Mouse (Mus musculus): ENCODE data around the gene Rpl6. TPM values are rescaled to one million over a fixed set of nuclear protein-coding genes. Genes with fewer than 3 reads are reported as not detected.

Gene Rpl6
- polyA plus RNA-seq, 1 experiment from 2014 or later: 368 TPM

- no peak for ATAC-seq (ENCODE audit: low read depth)
- no peak overlapping the region for H3K9ac ChIP-seq (replicated peaks; ENCODE audit: low read depth, low read length)
- no peaks in the 10 kb centered on the region for H3K4me1 ChIP-seq (ENCODE audit: control insufficient read depth, insufficient read depth, low read length)
- no peak overlapping the region for H3K4me3 ChIP-seq (ENCODE audit: low read depth, low read length)
- no peaks in the 10 kb centered on the region for H3K27me3 ChIP-seq (ENCODE audit: control insufficient read depth, insufficient read depth, low read length)
- H3K36me3 ChIP-seq (ENCODE audit: control insufficient read depth, insufficient read depth, low read length): peaks cover 8% of the 10 kb centered on the region
- 92% methylated on average over 4 of the region's 4 CpGs for WGBS
- H3K4me2 ChIP-seq (ENCODE audit: low read depth, low read length): no peak overlapping the region
- H3K9me3 ChIP-seq (ENCODE audit: control insufficient read depth, low read length): no peaks in the 10 kb centered on the region
- no peak overlapping the region for H3K27ac ChIP-seq (ENCODE audit: low read depth, low read length)
Measured at GRCm38 (mm10) chr5:121172835-121173234, 31.4 kb upstream of the Rpl6 start.

GRCm38 (mm10) chr5:121179077-121179857 is 25.0 kb upstream of the Rpl6 start:
- WGBS: 72% methylated on average over 9 of the region's 9 CpGs
- H3K27ac ChIP-seq (ENCODE audit: low read depth, low read length): no peak overlapping the region
- H3K27me3 ChIP-seq (ENCODE audit: control insufficient read depth, insufficient read depth, low read length): no peaks in the 10 kb centered on the region
- no peak overlapping the region for H3K4me2 ChIP-seq (ENCODE audit: low read depth, low read length)
- 0 out of 2 replicates have a peak, but pooled peaks cover 3% of the 10 kb centered on the region for H3K36me3 ChIP-seq (ENCODE audit: control insufficient read depth, insufficient read depth, low read length)
- H3K4me1 ChIP-seq (ENCODE audit: control insufficient read depth, insufficient read depth, low read length): 0 out of 2 replicates have a peak, but pooled peaks cover 7% of the 10 kb centered on the region
- ATAC-seq (ENCODE audit: low read depth): no peak
- no peaks in the 10 kb centered on the region for H3K9me3 ChIP-seq (ENCODE audit: control insufficient read depth, low read length)
- no peak overlapping the region for H3K4me3 ChIP-seq (ENCODE audit: low read depth, low read length)
- H3K9ac ChIP-seq (replicated peaks; ENCODE audit: low read depth, low read length): no peak overlapping the region

- peaks cover 29% of the 10 kb centered on the region for H3K4me1 ChIP-seq (ENCODE audit: control insufficient read depth, insufficient read depth, low read length)
- no peaks in the 10 kb centered on the region for H3K36me3 ChIP-seq (ENCODE audit: control insufficient read depth, insufficient read depth, low read length)
- no peak overlapping the region for H3K27ac ChIP-seq (ENCODE audit: low read depth, low read length)
- no peak overlapping the region for H3K9ac ChIP-seq (replicated peaks; ENCODE audit: low read depth, low read length)
- no peak overlapping the region for H3K4me3 ChIP-seq (ENCODE audit: low read depth, low read length)
- H3K4me2 ChIP-seq (ENCODE audit: low read depth, low read length): no peak overlapping the region
- no peaks in the 10 kb centered on the region for H3K27me3 ChIP-seq (ENCODE audit: control insufficient read depth, insufficient read depth, low read length)
- 28% methylated on average over 9 of the region's 9 CpGs for WGBS
- ATAC-seq (ENCODE audit: low read depth): no peak
- H3K9me3 ChIP-seq (ENCODE audit: control insufficient read depth, low read length): no peaks in the 10 kb centered on the region
Measured at GRCm38 (mm10) chr5:121183269-121183668, 21.0 kb upstream of the Rpl6 start.

- H3K36me3 ChIP-seq (ENCODE audit: control insufficient read depth, insufficient read depth, low read length): no peaks in the 10 kb centered on the region
- H3K4me3 ChIP-seq (ENCODE audit: low read depth, low read length): no peak overlapping the region
- no peaks in the 10 kb centered on the region for H3K27me3 ChIP-seq (ENCODE audit: control insufficient read depth, insufficient read depth, low read length)
- no peak for ATAC-seq (ENCODE audit: low read depth)
- no peak overlapping the region for H3K27ac ChIP-seq (ENCODE audit: low read depth, low read length)
- H3K4me1 ChIP-seq (ENCODE audit: control insufficient read depth, insufficient read depth, low read length): peaks cover 37% of the 10 kb centered on the region
- no peak overlapping the region for H3K9ac ChIP-seq (replicated peaks; ENCODE audit: low read depth, low read length)
- WGBS: 63% methylated on average over 2 of the region's 2 CpGs
- H3K9me3 ChIP-seq (ENCODE audit: control insufficient read depth, low read length): no peaks in the 10 kb centered on the region
- H3K4me2 ChIP-seq (ENCODE audit: low read depth, low read length): no peak overlapping the region
Measured at GRCm38 (mm10) chr5:121184375-121184774, 19.9 kb upstream of the Rpl6 start.

- no peaks in the 10 kb centered on the region for H3K9me3 ChIP-seq (ENCODE audit: control insufficient read depth, low read length)
- peaks cover 37% of the 10 kb centered on the region for H3K4me1 ChIP-seq (ENCODE audit: control insufficient read depth, insufficient read depth, low read length)
- no peak overlapping the region for H3K4me2 ChIP-seq (ENCODE audit: low read depth, low read length)
- no peak overlapping the region for H3K9ac ChIP-seq (replicated peaks; ENCODE audit: low read depth, low read length)
- no peak overlapping the region for H3K4me3 ChIP-seq (ENCODE audit: low read depth, low read length)
- H3K27me3 ChIP-seq (ENCODE audit: control insufficient read depth, insufficient read depth, low read length): no peaks in the 10 kb centered on the region
- H3K27ac ChIP-seq (ENCODE audit: low read depth, low read length): no peak overlapping the region; the same call in 1 of the 2 replicates
- 14% methylated on average over 11 of the region's 11 CpGs for WGBS
- ATAC-seq (ENCODE audit: low read depth): peak; percentile 15; the same call in 1 of the 2 replicates
- no peaks in the 10 kb centered on the region for H3K36me3 ChIP-seq (ENCODE audit: control insufficient read depth, insufficient read depth, low read length)
Measured at GRCm38 (mm10) chr5:121184945-121185551, 19.2 kb upstream of the Rpl6 start.

GRCm38 (mm10) chr5:121187580-121188001 is 16.7 kb upstream of the Rpl6 start:
- peaks cover 2% of the 10 kb centered on the region; the same call in 1 of the 2 replicates for H3K27me3 ChIP-seq (ENCODE audit: control insufficient read depth, insufficient read depth, low read length)
- no peak overlapping the region for H3K4me3 ChIP-seq (ENCODE audit: low read depth, low read length)
- H3K9ac ChIP-seq (replicated peaks; ENCODE audit: low read depth, low read length): peak overlapping the region; percentile 21; the same call in 1 of the 2 replicates
- ATAC-seq (ENCODE audit: low read depth): no peak
- H3K4me2 ChIP-seq (ENCODE audit: low read depth, low read length): no peak overlapping the region
- WGBS: 50% methylated on average over 8 of the region's 8 CpGs
- peaks cover 37% of the 10 kb centered on the region for H3K4me1 ChIP-seq (ENCODE audit: control insufficient read depth, insufficient read depth, low read length)
- H3K27ac ChIP-seq (ENCODE audit: low read depth, low read length): no peak overlapping the region
- H3K9me3 ChIP-seq (ENCODE audit: control insufficient read depth, low read length): no peaks in the 10 kb centered on the region
- no peaks in the 10 kb centered on the region for H3K36me3 ChIP-seq (ENCODE audit: control insufficient read depth, insufficient read depth, low read length)

- no peaks in the 10 kb centered on the region for H3K36me3 ChIP-seq (ENCODE audit: control insufficient read depth, insufficient read depth, low read length)
- H3K9ac ChIP-seq (replicated peaks; ENCODE audit: low read depth, low read length): peak overlapping the region; percentile 21; the same call in 1 of the 2 replicates
- H3K4me2 ChIP-seq (ENCODE audit: low read depth, low read length): no peak overlapping the region
- no peaks in the 10 kb centered on the region for H3K9me3 ChIP-seq (ENCODE audit: control insufficient read depth, low read length)
- peaks cover 33% of the 10 kb centered on the region for H3K4me1 ChIP-seq (ENCODE audit: control insufficient read depth, insufficient read depth, low read length)
- no peak overlapping the region for H3K27ac ChIP-seq (ENCODE audit: low read depth, low read length)
- H3K27me3 ChIP-seq (ENCODE audit: control insufficient read depth, insufficient read depth, low read length): peaks cover 2% of the 10 kb centered on the region; the same call in 1 of the 2 replicates
- 93% methylated on average over 9 of the region's 9 CpGs for WGBS
- no peak overlapping the region for H3K4me3 ChIP-seq (ENCODE audit: low read depth, low read length)
- ATAC-seq (ENCODE audit: low read depth): no peak
Measured at GRCm38 (mm10) chr5:121188265-121188664, 16.0 kb upstream of the Rpl6 start.

- H3K4me2 ChIP-seq (ENCODE audit: low read depth, low read length): no peak overlapping the region
- H3K36me3 ChIP-seq (ENCODE audit: control insufficient read depth, insufficient read depth, low read length): no peaks in the 10 kb centered on the region
- peaks cover 31% of the 10 kb centered on the region for H3K4me1 ChIP-seq (ENCODE audit: control insufficient read depth, insufficient read depth, low read length)
- no peaks in the 10 kb centered on the region for H3K9me3 ChIP-seq (ENCODE audit: control insufficient read depth, low read length)
- ATAC-seq (ENCODE audit: low read depth): no peak
- no peak overlapping the region for H3K4me3 ChIP-seq (ENCODE audit: low read depth, low read length)
- peaks cover 2% of the 10 kb centered on the region; the same call in 1 of the 2 replicates for H3K27me3 ChIP-seq (ENCODE audit: control insufficient read depth, insufficient read depth, low read length)
- 78% methylated on average over 9 of the region's 9 CpGs for WGBS
- H3K27ac ChIP-seq (ENCODE audit: low read depth, low read length): no peak overlapping the region
- 0 out of 2 replicates have a peak overlapping the region, but pooled peaks have one; percentile 16 for H3K9ac ChIP-seq (replicated peaks; ENCODE audit: low read depth, low read length)
Measured at GRCm38 (mm10) chr5:121189182-121189581, 15.1 kb upstream of the Rpl6 start.

Measured in neural tube, embryonic 14.5 days (tissue).